ENCODE assay signal across 21 mouse cellular contexts in genomic region chr16:3706680-3707079, GRCm38 (mm10). TPM values are rescaled to one million over a fixed set of nuclear protein-coding genes. Genes with fewer than 3 reads are reported as not detected.
"Had no signal": no experiment of that assay in that cellular context is flagged by ENCODE, and none has a peak within 500 bp of the region (broad histone marks: within the 10 kb centered on the region; RNA-seq: fewer than 3 reads in every experiment).

No protein-coding gene starts in this region.

- H3K36me3 ChIP-seq: kidney, embryonic 15.5 days; limb, embryonic 12.5 days; liver, embryonic 13.5 days; lung, embryonic 15.5 days; neural tube, embryonic 15.5 days had no signal

- H3K27ac ChIP-seq: kidney, embryonic 15.5 days; limb, embryonic 12.5 days; liver, embryonic 13.5 days; lung, embryonic 15.5 days; neural tube, embryonic 15.5 days had no signal

- H3K27me3 ChIP-seq: kidney, embryonic 15.5 days; limb, embryonic 12.5 days; liver, embryonic 13.5 days; lung, embryonic 15.5 days; megakaryocyte, embryonic 14.5 days; neural tube, embryonic 15.5 days had no signal

- ATAC-seq: liver, postnatal 0 days; midbrain, embryonic 16.5 days had no signal

- H3K4me2 ChIP-seq: kidney, embryonic 15.5 days; limb, embryonic 12.5 days; liver, embryonic 13.5 days; lung, embryonic 15.5 days; midbrain, embryonic 11.5 days; neural tube, embryonic 15.5 days had no signal

- H3K4me1 ChIP-seq: kidney, embryonic 15.5 days; limb, embryonic 12.5 days; liver, embryonic 13.5 days; lung, embryonic 15.5 days; neural tube, embryonic 15.5 days had no signal

- H3K9ac ChIP-seq: kidney, embryonic 15.5 days; limb, embryonic 12.5 days; liver, embryonic 13.5 days; liver, postnatal 0 days; lung, embryonic 15.5 days; neural tube, embryonic 15.5 days had no signal

- H3K4me3 ChIP-seq: kidney, embryonic 15.5 days; limb, embryonic 12.5 days; liver, embryonic 13.5 days; lung, embryonic 15.5 days; neural tube, embryonic 15.5 days had no signal

- H3K9me3 ChIP-seq: kidney, embryonic 15.5 days; liver, embryonic 13.5 days; lung, embryonic 15.5 days; neural tube, embryonic 15.5 days had no signal

- DNase-seq: kidney, adult 2 months; kidney, postnatal 14 days; liver; liver, embryonic 13.5 days; liver, postnatal 0 days; retina, postnatal 1 day; right cerebral cortex, postnatal 4 days; spleen, adult 18-20 months; thymus, postnatal 36 days had no signal

RNA-seq across cellular contexts. Expression of gene Mefv, which starts 11.2 kb away (rescaled TPM):
- total RNA-seq: layer of hippocampus, adult 8-10 months; layer of hippocampus, postnatal 14 days; left cerebral cortex, adult 18-20 months; left cerebral cortex, postnatal 10 days had no signal
- polyA plus RNA-seq: limb, embryonic 12.5 days; midbrain, embryonic 11.5 days; midbrain, embryonic 16.5 days; neural tube, embryonic 15.5 days; stomach, embryonic 14.5 days had no signal
